Mouse (Mus musculus): ENCODE measurements around the gene Senp3. TPM values are rescaled to one million over a fixed set of nuclear protein-coding genes. Genes with fewer than 3 reads are reported as not detected.
"Not testable (repeated sequence)": the region's sequence is repeated elsewhere in the genome, so short reads cannot be mapped to it uniquely, and the experiment has no call there.

Senp3 gene
- total RNA-seq, 2 experiments from 2014 or later, result 101 to 122 TPM

DNA sequence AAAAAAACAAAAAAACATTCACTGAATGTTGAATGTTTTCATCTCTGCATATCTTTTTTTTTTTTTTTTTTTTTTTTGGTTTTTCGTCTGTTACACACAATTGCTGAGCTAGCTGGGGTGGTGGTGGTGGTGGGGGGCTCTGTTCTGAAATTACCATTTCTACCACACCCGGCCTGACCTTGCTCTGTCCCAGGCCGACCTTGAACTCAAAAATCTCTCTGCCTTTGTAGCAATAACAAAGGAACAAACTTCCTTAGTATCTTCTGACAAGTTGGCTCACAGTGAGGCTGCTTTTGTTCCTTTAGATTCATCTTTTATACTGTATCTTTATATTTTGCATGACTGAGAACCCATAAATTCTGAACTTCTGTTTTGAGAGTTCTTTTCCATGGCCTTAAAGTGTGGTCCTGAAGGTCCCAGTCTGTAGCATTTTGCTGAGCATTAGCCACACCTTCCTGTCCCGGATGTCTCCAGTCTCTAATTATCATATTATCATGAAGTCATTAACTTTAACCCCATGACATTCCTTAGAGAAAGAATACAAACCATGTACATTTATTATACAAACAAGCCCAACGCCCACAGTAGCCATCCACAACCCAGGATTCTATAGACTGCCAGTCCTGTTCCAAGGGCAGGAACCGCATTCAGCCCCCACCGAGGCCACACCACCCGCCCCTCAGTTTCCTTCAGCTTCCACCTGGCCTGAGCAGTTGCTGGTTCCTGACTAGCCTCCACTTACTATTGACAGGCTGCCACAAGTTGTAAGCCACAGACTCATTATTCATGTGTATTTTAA is 22.1 kb upstream of the Senp3 start:
- no peak for DNase-seq

DNA sequence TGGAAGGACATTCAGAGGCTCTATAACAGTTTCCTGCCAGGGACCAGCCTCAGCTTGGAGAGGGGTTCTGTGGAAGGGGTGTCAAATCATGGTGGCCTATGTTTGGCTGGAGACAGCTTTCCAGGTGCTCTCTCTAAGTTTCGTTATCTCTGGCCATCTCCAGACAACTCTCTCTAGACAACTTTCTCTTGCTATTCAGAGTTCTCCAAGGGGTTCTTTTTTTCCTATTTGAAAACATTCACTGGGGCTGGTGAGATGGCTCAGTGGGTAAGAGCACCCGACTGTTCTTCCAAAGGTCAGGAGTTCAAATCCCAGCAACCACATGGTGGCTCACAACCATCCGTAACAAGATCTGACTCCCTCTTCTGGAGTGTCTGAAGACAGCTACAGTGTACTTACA is 21.5 kb upstream of the Senp3 start:
- not testable (repeated sequence) for DNase-seq

DNA sequence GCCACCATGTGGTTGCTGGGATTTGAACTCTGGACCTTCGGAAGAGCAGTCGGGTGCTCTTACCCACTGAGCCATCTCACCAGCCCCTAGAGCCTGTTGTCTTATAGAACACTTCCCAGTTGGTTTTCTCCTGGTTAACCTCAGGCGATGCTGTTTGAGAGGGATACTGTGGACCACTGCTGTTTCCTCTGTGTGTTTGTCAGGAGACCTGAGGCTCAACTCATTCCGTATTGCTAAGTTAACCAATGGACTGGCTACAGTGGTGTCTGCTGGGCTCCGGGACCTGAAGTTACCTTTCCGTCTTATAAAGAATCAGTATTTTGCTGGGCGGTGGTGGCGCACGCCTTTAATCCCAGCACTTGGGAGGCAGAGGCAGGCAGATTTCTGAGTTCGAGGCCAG is 21.0 kb upstream of the Senp3 start:
- not testable (repeated sequence) for DNase-seq

DNA sequence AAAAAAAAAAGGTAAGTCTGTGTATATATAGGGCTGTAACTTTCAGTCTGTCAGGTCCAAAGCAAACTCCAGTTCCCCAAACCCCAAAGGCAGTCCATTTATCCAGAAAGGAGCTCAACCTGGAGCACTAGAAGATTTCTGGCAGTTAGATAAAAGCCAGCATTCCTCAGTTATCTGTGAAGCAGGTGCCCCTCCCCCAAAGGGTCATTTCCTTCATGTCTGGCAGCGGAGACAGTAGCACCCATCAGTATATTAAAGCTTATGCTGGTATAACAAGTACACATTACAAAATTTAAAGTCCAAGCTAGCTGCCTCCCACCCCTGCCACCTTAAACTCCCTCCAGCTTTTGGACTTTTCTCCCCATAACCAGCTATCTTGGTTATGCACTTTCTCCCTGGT is 17.7 kb upstream of the Senp3 start:
- no peak for DNase-seq

DNA sequence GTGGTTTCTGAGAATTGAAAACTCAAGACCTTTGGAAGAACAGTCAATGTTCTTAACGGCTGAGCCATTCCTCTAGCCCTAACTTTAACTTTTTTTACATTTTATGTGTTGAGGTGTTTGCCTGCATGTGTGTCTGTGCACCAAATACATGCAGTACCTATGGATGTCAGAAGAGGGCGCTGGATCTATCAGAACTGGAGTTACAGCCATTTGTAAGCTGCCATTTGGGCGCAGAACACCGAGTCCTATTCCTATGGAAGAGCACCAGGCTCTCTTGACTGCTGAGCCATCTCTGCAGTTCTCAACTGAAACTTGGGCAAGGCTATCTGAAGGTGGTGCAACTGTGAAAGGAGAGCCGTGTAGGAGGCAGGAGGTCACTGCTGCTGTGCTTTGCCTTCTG is 16.7 kb upstream of the Senp3 start:
- DNase-seq, result no peak

DNA sequence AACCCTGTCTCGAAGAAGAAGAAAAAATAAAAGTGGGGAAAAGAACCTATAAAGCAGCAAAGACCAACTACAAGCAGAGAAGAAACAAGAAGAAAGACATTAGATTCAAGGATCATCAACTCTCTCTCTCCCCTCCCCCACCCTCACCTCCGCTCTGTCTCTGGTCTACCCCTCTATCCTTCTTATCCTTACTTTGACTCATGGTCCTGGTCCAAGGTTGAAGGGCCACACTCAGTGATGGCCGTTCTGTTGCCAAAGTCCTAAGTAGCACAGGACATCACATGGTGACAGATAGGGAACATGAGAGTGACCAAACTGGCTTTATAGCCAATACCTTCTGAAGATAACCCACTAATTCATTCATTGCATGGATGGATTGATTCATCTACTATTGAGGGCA is 15.5 kb upstream of the Senp3 start:
- DNase-seq, result no peak

DNA sequence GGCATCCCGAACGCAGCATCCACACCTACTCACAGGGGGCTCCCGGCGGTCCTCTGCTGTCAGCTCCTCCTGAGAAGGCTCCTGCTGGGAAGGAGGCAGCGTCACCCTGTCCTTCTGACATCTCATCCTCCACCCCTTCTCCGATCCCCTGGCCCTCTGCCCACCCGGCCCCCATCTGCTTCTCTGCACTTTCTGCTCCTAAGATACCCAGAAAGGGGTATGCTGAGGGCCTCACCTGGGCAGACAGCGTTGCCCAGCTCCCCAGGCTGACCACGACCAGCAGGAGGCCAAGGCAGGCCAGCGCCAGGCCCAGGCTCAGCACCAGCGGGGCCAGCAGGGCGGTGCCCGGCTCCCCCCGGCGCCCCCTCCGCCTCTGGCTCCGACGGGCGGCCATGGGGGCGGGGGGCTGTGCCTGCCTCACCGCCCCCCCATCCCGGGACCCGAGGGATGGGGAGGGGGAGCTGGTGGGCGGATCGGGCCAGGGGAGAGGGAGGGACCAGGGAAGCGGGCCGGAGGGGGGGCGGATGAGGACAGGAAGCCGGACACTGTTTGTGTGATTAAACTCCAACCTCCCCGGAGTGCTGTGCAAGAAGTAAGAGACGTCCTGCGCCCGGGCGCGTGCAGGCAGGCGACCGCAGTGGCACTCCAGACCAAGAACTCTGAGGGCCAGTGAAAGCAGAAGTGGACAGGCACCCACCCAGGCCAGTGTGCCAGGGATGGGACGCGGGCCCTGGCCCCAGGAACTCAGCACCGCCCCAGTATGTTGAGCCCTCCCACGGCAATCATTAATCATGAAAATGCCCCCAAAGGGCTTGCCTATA is 13.7 kb upstream of the Senp3 start, which contains the start of the genes Tnfsf12 and Tnfsfm13:
TSS of gene Tnfsf12 (minus strand) at position 489 of the 821 bp plus-strand sequence.
TSS of gene Tnfsfm13 (minus strand) at position 738 of the 821 bp plus-strand sequence.
- DNase-seq, result no peak

DNA sequence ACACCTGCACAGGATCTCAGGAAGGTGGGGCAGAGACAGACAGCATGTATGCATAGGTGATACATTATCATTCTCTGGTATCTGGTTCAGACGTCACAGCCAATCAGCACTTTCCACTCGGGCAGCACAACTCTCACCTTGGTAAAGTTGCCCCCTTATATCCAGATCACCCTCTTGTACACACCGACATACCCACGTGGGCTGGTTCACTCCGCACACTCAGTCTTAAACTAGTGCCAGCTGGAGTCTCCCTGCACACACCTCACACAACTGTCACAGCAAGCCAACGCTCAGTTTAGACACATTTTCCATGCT is 13.1 kb upstream of the Senp3 start:
- no peak for DNase-seq

DNA sequence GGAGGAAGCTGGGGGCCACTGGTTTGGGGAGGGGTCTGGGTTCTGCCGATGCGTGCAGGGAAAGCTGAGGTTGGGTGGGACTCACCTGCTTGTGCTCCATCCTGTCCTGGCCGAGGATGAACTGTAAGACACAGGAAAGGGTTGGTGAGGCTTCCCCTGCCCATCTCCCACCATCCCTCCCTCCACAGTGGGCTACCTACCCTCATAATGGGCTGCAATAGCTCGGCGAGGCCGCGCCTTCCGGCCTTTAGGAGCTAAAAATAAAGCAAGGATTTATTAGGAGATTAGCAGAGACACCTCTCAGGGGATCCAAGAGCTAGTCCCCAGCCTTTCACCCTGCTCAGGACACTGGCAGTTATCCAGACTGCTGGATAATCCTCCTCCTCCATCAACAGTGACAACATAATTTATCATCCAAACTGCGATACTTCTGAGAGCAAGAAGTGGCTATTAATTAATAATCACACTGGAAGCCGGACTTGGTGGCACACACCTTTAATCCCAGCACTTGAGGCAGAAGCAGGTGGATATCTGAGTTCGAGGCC is 11.6 kb upstream of the Senp3 start:
- DNase-seq, result no peak

DNA sequence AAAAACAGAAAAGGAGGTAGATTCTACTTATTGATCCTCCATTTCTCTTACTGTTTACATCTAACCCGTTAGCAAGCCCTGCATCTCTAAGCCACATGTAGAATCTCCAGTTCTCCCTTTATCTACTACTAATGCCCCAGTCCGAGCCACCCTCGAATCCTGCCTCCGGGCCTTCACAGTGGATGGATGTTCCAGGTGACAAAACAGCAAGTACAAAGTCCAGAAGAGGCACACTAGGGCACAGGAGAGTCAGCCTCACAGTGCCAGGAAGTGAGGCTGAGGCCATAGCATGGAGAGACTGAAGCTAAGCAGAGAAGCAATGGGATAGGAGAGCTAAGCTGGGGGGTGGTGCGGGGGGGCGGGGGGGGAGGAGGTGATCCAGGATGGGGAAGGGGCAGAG is 11.0 kb upstream of the Senp3 start:
- no peak for DNase-seq

DNA sequence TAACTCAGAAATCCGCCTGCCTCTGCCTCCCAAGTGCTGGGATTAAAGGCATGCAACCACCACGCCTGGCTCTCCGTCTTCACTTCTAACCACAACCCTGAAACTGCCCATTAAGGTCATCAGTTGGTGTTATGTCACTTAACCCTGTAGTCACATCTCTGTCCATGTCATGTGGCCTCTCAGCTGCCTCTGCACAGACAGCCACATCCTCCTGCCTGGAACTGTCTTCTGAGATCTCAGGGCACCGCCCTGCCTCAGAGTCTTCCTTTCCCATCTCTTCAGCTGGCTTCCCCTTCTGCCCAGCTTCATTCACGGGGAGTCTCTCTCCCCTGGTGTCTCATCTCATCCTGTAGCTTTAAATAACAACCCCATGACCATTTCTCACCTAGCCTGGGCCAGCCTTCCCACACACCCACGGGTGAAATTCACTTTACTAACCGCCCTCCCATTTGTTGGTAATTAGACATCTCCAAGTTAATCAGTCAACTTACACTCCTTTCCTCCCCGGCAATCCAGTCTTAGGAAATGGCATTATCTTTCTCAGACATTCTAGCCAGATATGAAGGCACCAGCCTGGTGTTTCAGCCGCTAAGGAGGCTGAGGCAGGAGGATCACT is 10.4 kb upstream of the Senp3 start:
- DNase-seq, result no peak

DNA sequence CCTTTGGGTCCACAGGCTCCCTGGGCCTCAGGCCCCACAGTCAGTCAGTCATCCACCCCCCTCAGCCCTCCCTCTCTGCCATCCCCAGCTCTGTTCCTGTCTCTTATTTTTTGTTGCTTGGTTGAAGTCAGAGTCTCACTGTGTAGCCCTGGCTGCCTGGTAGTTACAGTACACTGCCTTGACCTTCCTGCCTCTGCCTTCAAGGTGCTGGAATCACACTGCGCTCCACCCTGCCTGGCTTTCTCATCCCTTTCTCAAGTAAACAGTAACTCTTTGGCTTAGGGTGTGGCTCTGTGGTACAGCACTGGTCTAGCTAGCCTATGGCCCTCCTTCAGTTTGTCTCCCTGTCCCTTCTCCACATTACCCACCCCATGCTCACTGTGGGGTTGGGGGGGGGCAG is 8.0 kb upstream of the Senp3 start:
- no peak for DNase-seq

DNA sequence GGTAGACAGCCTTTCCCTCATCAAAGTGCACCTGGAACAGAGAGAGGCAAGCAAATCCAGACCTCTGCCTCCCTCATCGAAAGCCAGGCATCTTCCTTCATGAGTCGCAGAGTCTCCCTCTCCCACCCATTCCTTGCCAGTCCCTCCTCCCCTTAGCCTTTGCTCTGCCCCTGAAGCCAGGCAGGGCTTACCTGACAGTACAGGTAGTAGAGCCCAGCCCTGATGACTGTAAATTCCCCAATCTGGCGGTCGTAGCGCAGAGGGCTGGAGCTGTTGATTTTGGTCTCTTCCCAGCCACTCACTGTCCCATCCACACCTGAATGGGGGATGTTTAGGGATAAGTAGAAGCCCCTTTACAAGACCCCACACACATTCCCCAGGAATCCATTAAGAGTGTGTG is 5.2 kb upstream of the Senp3 start:
- no peak for DNase-seq

DNA sequence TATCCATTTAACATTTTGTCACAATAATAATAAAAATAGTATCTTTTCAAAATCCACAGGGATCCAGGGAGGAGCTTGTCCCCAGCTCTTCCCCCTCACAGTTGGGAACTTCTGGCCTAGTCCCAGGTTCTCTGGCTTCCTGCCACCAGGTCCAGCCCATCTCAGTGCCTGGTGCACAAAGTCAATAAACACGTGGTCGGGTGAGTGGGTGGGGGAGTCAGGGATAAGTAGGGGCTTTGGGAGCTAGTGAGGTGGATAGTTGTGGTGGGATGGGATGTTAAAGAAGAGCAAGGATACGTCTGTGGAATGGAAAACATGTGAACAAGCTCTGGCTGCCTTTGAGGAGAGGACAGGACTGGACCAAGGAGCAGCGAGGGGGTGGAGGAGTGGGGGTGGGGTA is 4.5 kb upstream of the Senp3 start:
- DNase-seq, result peak in 1 of 2 experiments; percentile 56

DNA sequence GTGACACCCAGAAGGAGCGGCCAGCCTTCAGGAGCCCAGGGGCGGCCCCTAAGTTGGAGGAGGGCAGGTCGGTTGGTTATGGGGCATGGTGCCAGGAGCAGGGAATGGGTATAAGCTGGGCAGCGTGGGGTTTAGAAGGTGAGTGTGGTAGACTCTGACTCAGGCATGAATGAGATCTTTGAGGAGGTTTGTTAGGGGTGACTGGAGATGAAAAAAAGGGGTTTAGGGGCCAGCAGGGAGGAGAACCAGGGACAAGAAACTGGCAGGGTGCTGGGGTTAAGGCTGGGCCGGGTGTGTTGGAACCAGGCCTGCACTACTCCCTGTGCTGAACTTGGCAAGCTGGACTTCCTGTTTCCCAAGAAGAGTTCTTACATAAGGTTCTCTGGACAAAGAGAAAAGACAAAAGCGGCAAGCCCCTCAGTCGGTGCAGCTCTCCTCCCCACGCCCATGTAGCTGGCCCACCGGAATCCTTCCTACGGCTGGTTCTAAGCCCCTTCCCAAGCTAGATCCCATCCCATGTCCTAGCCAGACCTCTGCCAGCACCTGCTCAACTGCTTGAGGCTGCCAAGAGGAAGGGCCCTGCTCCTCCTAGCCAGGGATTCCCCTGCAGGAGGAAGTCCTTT is 3.8 kb upstream of the Senp3 start, which contains the start of gene Tnfsf13:
TSS of gene Tnfsf13 (minus strand) at position 259 of the 623 bp plus-strand sequence.
- peak in 1 of 2 experiments; percentile 50 for DNase-seq

DNA sequence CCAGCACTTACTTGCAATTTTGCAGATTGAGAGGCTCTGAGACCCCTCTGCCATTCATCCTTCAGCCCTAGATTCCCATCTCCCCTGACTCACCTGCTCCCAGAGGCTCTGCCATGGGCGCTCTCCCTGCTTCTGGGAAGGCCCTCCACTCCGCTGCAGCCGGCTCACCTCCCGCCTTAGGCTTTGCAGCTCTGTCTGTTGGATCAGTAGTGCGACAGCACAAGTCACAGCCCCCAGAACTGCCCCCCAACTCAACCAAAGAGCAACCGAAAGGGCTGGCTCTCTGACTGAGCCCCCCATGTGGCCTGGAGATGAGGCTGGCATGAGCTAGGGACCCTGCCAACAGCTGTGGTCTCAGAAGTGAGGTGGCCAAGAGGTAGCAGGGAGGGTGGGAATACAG is 3.1 kb upstream of the Senp3 start:
- no peak for DNase-seq

DNA sequence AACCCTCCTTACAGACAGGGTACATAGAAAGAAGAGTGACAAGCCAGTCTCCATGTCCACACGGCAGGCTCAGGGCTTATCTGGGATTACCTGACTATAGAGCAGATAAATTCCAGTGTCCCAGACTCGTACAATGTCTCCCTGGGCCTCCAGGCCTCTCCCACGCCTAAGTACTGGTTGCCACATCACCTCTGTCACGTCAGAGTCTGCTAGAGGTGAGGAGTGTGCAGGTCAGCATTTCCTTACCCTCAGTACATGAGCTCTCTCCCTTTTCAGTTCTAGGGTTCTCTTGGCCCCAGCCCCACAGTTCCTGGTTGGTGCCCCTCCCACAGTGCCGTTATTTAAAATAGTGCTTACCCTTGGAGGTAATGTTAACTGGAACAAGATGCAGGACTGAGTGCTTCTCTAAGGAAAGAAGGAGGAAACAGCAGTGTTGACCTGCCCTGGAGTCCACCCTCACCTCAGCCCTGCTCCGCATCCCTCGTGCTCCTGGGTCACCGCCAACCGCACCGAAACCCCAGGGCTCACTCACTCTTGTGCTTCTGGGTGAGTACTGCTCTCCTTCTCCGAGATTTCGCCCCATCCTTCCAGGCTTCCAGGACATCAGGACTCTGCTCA is 2.4 kb upstream of the Senp3 start:
- DNase-seq, result no peak

DNA sequence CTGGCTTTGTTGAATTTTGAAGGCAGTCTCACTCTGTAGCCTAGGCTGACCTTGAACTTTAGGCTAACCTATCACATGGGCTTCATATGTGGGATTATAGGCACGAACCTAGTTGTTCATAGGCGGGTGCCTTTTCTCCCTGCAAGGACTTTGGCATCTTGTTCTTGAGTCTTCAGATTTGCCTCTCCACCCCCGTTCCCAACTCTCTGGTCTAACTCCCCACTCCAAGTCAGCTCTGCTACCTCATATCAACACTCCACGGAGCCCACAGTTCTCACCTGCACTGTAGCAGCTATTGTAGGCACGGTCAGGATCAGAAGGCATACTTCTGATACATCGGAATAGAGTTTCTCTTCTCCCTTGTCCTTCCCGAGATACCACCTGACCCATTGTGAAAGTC is 1.7 kb upstream of the Senp3 start:
- no peak for DNase-seq

DNA sequence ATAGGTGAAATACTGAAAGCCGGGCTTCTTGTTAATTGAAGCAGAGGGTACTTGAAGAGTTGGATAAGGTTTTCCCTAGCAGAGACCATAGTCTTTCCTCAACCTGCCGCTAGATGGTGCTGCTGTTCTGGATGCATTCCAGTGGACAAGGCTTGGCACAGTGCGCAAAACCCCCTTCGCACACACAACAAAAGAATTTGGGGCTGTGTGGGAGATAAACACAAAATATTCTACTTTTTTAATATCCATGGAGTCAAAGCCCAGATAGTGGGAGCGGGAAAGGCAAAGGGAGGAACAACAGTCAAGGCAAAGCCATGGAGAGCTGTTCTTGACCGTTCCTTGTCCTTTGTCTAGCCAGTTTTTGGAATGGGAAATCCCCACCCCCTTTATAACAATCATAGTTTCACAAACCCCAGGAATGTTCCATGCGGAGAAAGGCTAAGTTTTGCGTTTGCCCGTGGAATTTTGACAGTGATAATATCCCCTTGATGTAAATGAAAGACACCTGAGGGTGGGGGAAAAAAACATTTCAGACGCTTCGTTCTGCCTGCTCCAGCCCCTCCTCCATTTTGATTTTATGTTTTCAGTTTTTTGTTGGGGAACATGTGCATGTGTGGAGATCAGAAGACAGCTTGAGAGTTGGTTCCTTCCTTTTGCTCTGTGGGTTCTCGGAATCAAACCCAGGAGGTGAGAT is 1.1 kb upstream of the Senp3 start:
- DNase-seq, result peak; percentile 85 to 90

DNA sequence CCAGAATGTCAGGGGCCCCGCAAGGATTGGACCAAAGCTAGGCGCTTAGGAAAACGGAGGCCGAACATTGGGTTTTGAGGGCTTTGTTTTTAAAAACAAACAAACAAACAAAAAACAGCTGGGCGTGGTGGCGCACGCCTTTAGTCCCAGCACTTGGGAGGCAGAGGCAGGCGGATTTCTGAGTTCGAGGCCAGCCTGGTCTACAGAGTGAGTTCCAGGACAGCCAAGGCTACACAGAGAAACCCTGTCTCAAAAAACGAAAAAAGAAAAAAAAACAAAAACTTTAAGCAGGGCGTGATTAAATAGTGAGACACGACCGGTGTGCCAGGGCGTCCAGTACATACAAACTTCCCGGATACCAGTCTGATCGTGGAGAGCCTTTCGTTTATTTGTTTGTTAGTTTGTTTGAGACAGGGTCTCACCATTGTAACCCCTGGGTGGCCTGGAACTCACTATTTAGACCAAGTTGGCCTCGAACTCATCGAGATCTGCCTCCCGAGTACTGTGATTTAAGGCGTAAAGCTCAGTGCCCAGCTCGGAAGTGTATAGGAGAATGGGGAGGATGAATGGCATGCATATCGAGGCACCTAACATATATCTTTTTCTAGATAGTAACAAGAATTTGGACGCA is 440 bp upstream of the Senp3 start:
- DNase-seq, result no peak
